Mouse (Mus musculus): ENCODE results near the gene Mta3. TPM values are rescaled to one million over a fixed set of nuclear protein-coding genes. Genes with fewer than 3 reads are reported as not detected.

Mta3 gene
- polyA plus RNA-seq, 1 experiment from 2014 or later: 49.1 TPM

GRCm38 (mm10) chr17:83819503-83819902 lies 113.5 kb downstream of the Mta3 start:
- Histone ChIP-seq H3K27ac (no peak overlapping the region), H3K27me3 (no peaks in the 10 kb centered on the region), H3K4me2 (no peak overlapping the region), H3K36me3 (peaks cover 6% of the 10 kb centered on the region), H3K4me1 (0 out of 2 replicates have a peak, but pooled peaks cover 8% of the 10 kb centered on the region), H3K9me3 (no peaks in the 10 kb centered on the region), H3K9ac (no peak overlapping the region), H3K4me3 (no peak overlapping the region)
- WGBS: 61% methylated on average over 8 of the region's 8 CpGs
- no peak for ATAC-seq (ENCODE audit: insufficient number of reproducible peaks, low FRiP score, low TSS enrichment, low read depth)

GRCm38 (mm10) chr17:83820701-83821100 lies 114.7 kb downstream of the Mta3 start:
- WGBS: 75% methylated on average over 5 of the region's 5 CpGs
- ATAC-seq (ENCODE audit: insufficient number of reproducible peaks, low FRiP score, low TSS enrichment, low read depth): no peak

GRCm38 (mm10) chr17:83821876-83822275 lies 115.9 kb downstream of the Mta3 start:
- Histone ChIP-seq H3K9me3 (no peaks in the 10 kb centered on the region), H3K9ac (no peak overlapping the region), H3K27ac (no peak overlapping the region), H3K36me3 (peaks cover 3% of the 10 kb centered on the region; the same call in 1 of the 2 replicates), H3K4me3 (no peak overlapping the region), H3K4me1 (0 out of 2 replicates have a peak, but pooled peaks cover 8% of the 10 kb centered on the region), H3K4me2 (no peak overlapping the region), H3K27me3 (no peaks in the 10 kb centered on the region)
- 80% methylated on average over 3 of the region's 3 CpGs for WGBS
- no peak for ATAC-seq (ENCODE audit: insufficient number of reproducible peaks, low FRiP score, low TSS enrichment, low read depth)

More at GRCm38 (mm10) chr17:83820701-83821100, 114.7 kb downstream of the Mta3 start:
- H3K4me1 ChIP-seq: 0 out of 2 replicates have a peak, but pooled peaks cover 8% of the 10 kb centered on the region
- no peak overlapping the region for H3K9ac ChIP-seq
- no peak overlapping the region for H3K4me3 ChIP-seq
- H3K36me3 ChIP-seq: peaks cover 3% of the 10 kb centered on the region; the same call in 1 of the 2 replicates
- H3K9me3 ChIP-seq: no peaks in the 10 kb centered on the region
- H3K27ac ChIP-seq: no peak overlapping the region
- H3K27me3 ChIP-seq: no peaks in the 10 kb centered on the region
- no peak overlapping the region for H3K4me2 ChIP-seq

- Histone ChIP-seq H3K27me3 (no peaks in the 10 kb centered on the region), H3K27ac (no peak overlapping the region), H3K9ac (no peak overlapping the region), H3K36me3 (no peaks in the 10 kb centered on the region), H3K9me3 (no peaks in the 10 kb centered on the region), H3K4me2 (no peak overlapping the region), H3K4me1 (0 out of 2 replicates have a peak, but pooled peaks cover 8% of the 10 kb centered on the region), H3K4me3 (no peak overlapping the region)
- no peak for ATAC-seq (ENCODE audit: insufficient number of reproducible peaks, low FRiP score, low TSS enrichment, low read depth)
- 82% methylated on average over 7 of the region's 7 CpGs for WGBS
Observed at GRCm38 (mm10) chr17:83823835-83824234, 117.9 kb downstream of the Mta3 start.

GRCm38 (mm10) chr17:83829356-83829755 lies 123.4 kb downstream of the Mta3 start:
- no peak overlapping the region for H3K4me3 ChIP-seq
- no peak overlapping the region for H3K9ac ChIP-seq
- H3K4me2 ChIP-seq: no peak overlapping the region
- ATAC-seq (ENCODE audit: insufficient number of reproducible peaks, low FRiP score, low TSS enrichment, low read depth): no peak
- no peak overlapping the region for H3K27ac ChIP-seq
- H3K9me3 ChIP-seq: no peaks in the 10 kb centered on the region
- no peaks in the 10 kb centered on the region for H3K36me3 ChIP-seq
- H3K4me1 ChIP-seq: 0 out of 2 replicates have a peak, but pooled peaks cover 2% of the 10 kb centered on the region
- no peaks in the 10 kb centered on the region for H3K27me3 ChIP-seq
- WGBS: 48% methylated on average over 3 of the region's 3 CpGs

GRCm38 (mm10) chr17:83830616-83831292 lies 124.8 kb downstream of the Mta3 start:
- no peak overlapping the region for H3K4me2 ChIP-seq
- H3K9me3 ChIP-seq: no peaks in the 10 kb centered on the region
- 87% methylated on average over 4 of the region's 4 CpGs for WGBS
- H3K4me1 ChIP-seq: peaks cover 14% of the 10 kb centered on the region
- H3K36me3 ChIP-seq: no peaks in the 10 kb centered on the region
- H3K9ac ChIP-seq: no peak overlapping the region
- no peaks in the 10 kb centered on the region for H3K27me3 ChIP-seq
- no peak for ATAC-seq (ENCODE audit: insufficient number of reproducible peaks, low FRiP score, low TSS enrichment, low read depth)
- H3K4me3 ChIP-seq: no peak overlapping the region
- no peak overlapping the region for H3K27ac ChIP-seq

- WGBS: 49% methylated on average over 4 of the region's 4 CpGs
- H3K36me3 ChIP-seq: no peaks in the 10 kb centered on the region
- ATAC-seq (ENCODE audit: insufficient number of reproducible peaks, low FRiP score, low TSS enrichment, low read depth): no peak
- H3K4me1 ChIP-seq: peaks cover 35% of the 10 kb centered on the region
- H3K4me2 ChIP-seq: no peak overlapping the region
- H3K9me3 ChIP-seq: no peaks in the 10 kb centered on the region
- no peak overlapping the region for H3K27ac ChIP-seq
- no peaks in the 10 kb centered on the region for H3K27me3 ChIP-seq
- no peak overlapping the region for H3K9ac ChIP-seq
- H3K4me3 ChIP-seq: no peak overlapping the region
Observed at GRCm38 (mm10) chr17:83834120-83834519, 128.2 kb downstream of the Mta3 start.

- no peaks in the 10 kb centered on the region for H3K27me3 ChIP-seq
- H3K4me2 ChIP-seq: no peak overlapping the region
- peaks cover 35% of the 10 kb centered on the region for H3K4me1 ChIP-seq
- WGBS: 45% methylated on average over 3 of the region's 3 CpGs
- H3K36me3 ChIP-seq: no peaks in the 10 kb centered on the region
- no peak overlapping the region for H3K9ac ChIP-seq
- 0 out of 2 replicates have a peak overlapping the region, but pooled peaks have one; percentile 29 for H3K27ac ChIP-seq
- no peaks in the 10 kb centered on the region for H3K9me3 ChIP-seq
- H3K4me3 ChIP-seq: no peak overlapping the region
- no peak for ATAC-seq (ENCODE audit: insufficient number of reproducible peaks, low FRiP score, low TSS enrichment, low read depth)
Observed at GRCm38 (mm10) chr17:83836048-83836447, 130.1 kb downstream of the Mta3 start.

- Histone ChIP-seq H3K4me1 (peaks cover 35% of the 10 kb centered on the region), H3K36me3 (no peaks in the 10 kb centered on the region), H3K9me3 (no peaks in the 10 kb centered on the region), H3K9ac (no peak overlapping the region), H3K4me3 (no peak overlapping the region), H3K27me3 (no peaks in the 10 kb centered on the region), H3K27ac (no peak overlapping the region), H3K4me2 (no peak overlapping the region)
- WGBS: 45% methylated on average over 8 of the region's 8 CpGs
- ATAC-seq (ENCODE audit: insufficient number of reproducible peaks, low FRiP score, low TSS enrichment, low read depth): no peak
Observed at GRCm38 (mm10) chr17:83837659-83838190, 131.8 kb downstream of the Mta3 start.

- ATAC-seq (ENCODE audit: insufficient number of reproducible peaks, low FRiP score, low TSS enrichment, low read depth): no peak
- Histone ChIP-seq H3K4me1 (peaks cover 35% of the 10 kb centered on the region), H3K27ac (no peak overlapping the region), H3K9ac (no peak overlapping the region), H3K4me3 (no peak overlapping the region), H3K9me3 (no peaks in the 10 kb centered on the region), H3K27me3 (no peaks in the 10 kb centered on the region), H3K4me2 (no peak overlapping the region), H3K36me3 (no peaks in the 10 kb centered on the region)
- WGBS: 61% methylated on average over 9 of the region's 9 CpGs
Observed at GRCm38 (mm10) chr17:83839132-83839531, 133.2 kb downstream of the Mta3 start.

GRCm38 (mm10) chr17:83841011-83841410 lies 135.0 kb downstream of the Mta3 start:
- H3K27ac ChIP-seq: no peak overlapping the region
- H3K9me3 ChIP-seq: no peaks in the 10 kb centered on the region
- H3K36me3 ChIP-seq: no peaks in the 10 kb centered on the region
- no peak overlapping the region for H3K4me3 ChIP-seq
- H3K4me2 ChIP-seq: no peak overlapping the region
- ATAC-seq (ENCODE audit: insufficient number of reproducible peaks, low FRiP score, low TSS enrichment, low read depth): no peak
- H3K4me1 ChIP-seq: peaks cover 19% of the 10 kb centered on the region
- 87% methylated on average over 5 of the region's 5 CpGs for WGBS
- H3K27me3 ChIP-seq: no peaks in the 10 kb centered on the region
- H3K9ac ChIP-seq: no peak overlapping the region

GRCm38 (mm10) chr17:83843780-83844179 lies 137.8 kb downstream of the Mta3 start:
- no peak for ATAC-seq (ENCODE audit: insufficient number of reproducible peaks, low FRiP score, low TSS enrichment, low read depth)
- H3K4me3 ChIP-seq: no peak overlapping the region
- 72% methylated on average over 7 of the region's 7 CpGs for WGBS
- H3K9ac ChIP-seq: no peak overlapping the region
- no peak overlapping the region for H3K27ac ChIP-seq
- H3K27me3 ChIP-seq: no peaks in the 10 kb centered on the region
- H3K4me2 ChIP-seq: no peak overlapping the region
- no peaks in the 10 kb centered on the region for H3K4me1 ChIP-seq
- H3K9me3 ChIP-seq: no peaks in the 10 kb centered on the region
- no peaks in the 10 kb centered on the region for H3K36me3 ChIP-seq

Data from limb, embryonic 15.5 days (tissue).